Mouse (Mus musculus) lung, adult 2 months (tissue): ENCODE data around the gene Saa3. TPM values are rescaled to one million over a fixed set of nuclear protein-coding genes. Genes with fewer than 3 reads are reported as not detected.
"Not testable (repeated sequence)": the region's sequence is repeated elsewhere in the genome, so short reads cannot be mapped to it uniquely, and the experiment has no call there.

Experiments
- DNase-seq: peaks from one replicate; pipeline ENCODE4 v3.0.0; 2022
- H3K4me1 ChIP-seq: fragments of 200-500 bp; 2 replicates; pipeline ENCODE4 v1.6.1; 2011; ENCODE audit warnings: low read length; ENCODE audit not compliant: control insufficient read depth, insufficient read depth
- H3K4me3 ChIP-seq: fragments of 200-500 bp; replicated peaks from 2 replicates; pipeline ENCODE3; 2011; ENCODE audit warnings: low read depth, mild to moderate bottlenecking, control low read depth, low read length; ENCODE audit errors: extremely low read depth
- CTCF ChIP-seq: fragments of 200-500 bp; IDR thresholded peaks from 2 replicates; pipeline ENCODE4 v1.5.1; 2011; ENCODE audit warnings: mild to moderate bottlenecking, low read length, control low read depth; ENCODE audit not compliant: insufficient read depth
- POLR2A ChIP-seq: fragments of 200-500 bp; IDR thresholded peaks from 2 replicates; pipeline ENCODE4 v1.6.1; 2011; ENCODE audit warnings: low read depth, mild to moderate bottlenecking, control low read depth, low read length, borderline replicate concordance; ENCODE audit errors: extremely low read depth
- WGBS: fragments of 180-500 bp; shearing (Covaris S2); methylation state at CpG from one replicate; pipeline ENCODE4 v1.1.7; 2018; 5-methylcytosine and 5-hydroxymethylcytosine counted together
- polyA plus RNA-seq: library from polyadenylated mRNA; depleted of rRNA; stranded (reverse); fragments of >200 nt; gene quantifications from 2 replicates; pipeline ENCODE4 v1.2.3, GENCODE M21; 2012; rRNA removed

Saa3 gene
- polyA plus RNA-seq: 0.97 and 1.4 TPM in 2 replicates

GRCm38 (mm10) chr7:46715600-46715999 lies at the start of gene Saa3:
Gene Saa3, minus strand, starts transcription at chr7:46715700.
- TF ChIP-seq CTCF: no peak
- no peak for TF ChIP-seq POLR2A
- no peak within 1 kb of the TSS for H3K4me3 ChIP-seq
- peaks cover 13% of the 10 kb centered on the region for H3K4me1 ChIP-seq
- DNase-seq: no peak
- 80% methylated on average over 5 of the region's 5 CpGs for WGBS

- H3K4me1 ChIP-seq: no peaks in the 10 kb centered on the region
- no peak for TF ChIP-seq CTCF
- no peak for TF ChIP-seq POLR2A
- no peak overlapping the region for H3K4me3 ChIP-seq
- WGBS: 91% methylated on average over 8 of the region's 8 CpGs
- no peak for DNase-seq
Observed at GRCm38 (mm10) chr7:46764672-46765071, 49.2 kb upstream of the Saa3 start.

- TF ChIP-seq POLR2A (no peak), CTCF (no peak)
Observed at GRCm38 (mm10) chr7:46762601-46763000, 47.1 kb upstream of the Saa3 start.

GRCm38 (mm10) chr7:46761049-46761795 lies 45.7 kb upstream of the Saa3 start:
- no peak for DNase-seq
- TF ChIP-seq POLR2A: no peak
- no peak for TF ChIP-seq CTCF
- no peaks in the 10 kb centered on the region for H3K4me1 ChIP-seq
- H3K4me3 ChIP-seq: no peak overlapping the region
- 70% methylated on average over 11 of the region's 11 CpGs for WGBS

More at GRCm38 (mm10) chr7:46762601-46763000, 47.1 kb upstream of the Saa3 start:
- no peak for DNase-seq
- H3K4me3 ChIP-seq: no peak overlapping the region
- 95% methylated on average over 5 of the region's 5 CpGs for WGBS
- H3K4me1 ChIP-seq: no peaks in the 10 kb centered on the region

- WGBS: 60% methylated on average over 3 of the region's 3 CpGs
- no peak for TF ChIP-seq POLR2A
- TF ChIP-seq CTCF: no peak
- DNase-seq: no peak
- H3K4me1 ChIP-seq: no peaks in the 10 kb centered on the region; the same call in 1 of the 2 replicates
- no peak within 1 kb of the TSS for H3K4me3 ChIP-seq
Observed at GRCm38 (mm10) chr7:46751490-46751889, 36.0 kb upstream of the Saa3 start, which contains the start of gene Saa2. Gene Saa2, plus strand, starts transcription at chr7:46751790.

GRCm38 (mm10) chr7:46748459-46748858 lies 33.0 kb upstream of the Saa3 start:
- Histone ChIP-seq H3K4me1 (peaks cover 2% of the 10 kb centered on the region; the same call in 1 of the 2 replicates), H3K4me3 (no peak overlapping the region)
- 58% methylated on average over 3 of the region's 3 CpGs for WGBS
- no peak for TF ChIP-seq POLR2A
- no peak for DNase-seq

GRCm38 (mm10) chr7:46746381-46746780 lies 30.9 kb upstream of the Saa3 start:
- DNase-seq: no peak
- 62% methylated on average over 7 of the region's 7 CpGs for WGBS

GRCm38 (mm10) chr7:46745816-46746215 lies 30.3 kb upstream of the Saa3 start:
- DNase-seq: no peak
- 56% methylated on average over 3 of the region's 3 CpGs for WGBS
- peaks cover 2% of the 10 kb centered on the region; the same call in 1 of the 2 replicates for H3K4me1 ChIP-seq
- H3K4me3 ChIP-seq: no peak overlapping the region
- TF ChIP-seq POLR2A: no peak
- no peak for TF ChIP-seq CTCF

More at GRCm38 (mm10) chr7:46746381-46746780, 30.9 kb upstream of the Saa3 start:
- TF ChIP-seq POLR2A: no peak
- TF ChIP-seq CTCF: no peak
- H3K4me1 ChIP-seq: peaks cover 2% of the 10 kb centered on the region; the same call in 1 of the 2 replicates
- H3K4me3 ChIP-seq: no peak overlapping the region

- not testable (repeated sequence) for DNase-seq, H3K4me1 ChIP-seq, H3K4me3 ChIP-seq
- 57% methylated on average over 3 of the region's 3 CpGs for WGBS
Observed at GRCm38 (mm10) chr7:46742880-46743279, 27.4 kb upstream of the Saa3 start, which contains the start of gene Saa1. Gene Saa1, minus strand, starts transcription at chr7:46742980.

- WGBS: 73% methylated on average over 5 of the region's 5 CpGs
- not testable (repeated sequence) for DNase-seq, H3K4me3 ChIP-seq, H3K4me1 ChIP-seq
Observed at GRCm38 (mm10) chr7:46740041-46740440, 24.5 kb upstream of the Saa3 start.
